Mouse (Mus musculus): ENCODE measurements around the gene Sphk1.

Gene Sphk1

DNA sequence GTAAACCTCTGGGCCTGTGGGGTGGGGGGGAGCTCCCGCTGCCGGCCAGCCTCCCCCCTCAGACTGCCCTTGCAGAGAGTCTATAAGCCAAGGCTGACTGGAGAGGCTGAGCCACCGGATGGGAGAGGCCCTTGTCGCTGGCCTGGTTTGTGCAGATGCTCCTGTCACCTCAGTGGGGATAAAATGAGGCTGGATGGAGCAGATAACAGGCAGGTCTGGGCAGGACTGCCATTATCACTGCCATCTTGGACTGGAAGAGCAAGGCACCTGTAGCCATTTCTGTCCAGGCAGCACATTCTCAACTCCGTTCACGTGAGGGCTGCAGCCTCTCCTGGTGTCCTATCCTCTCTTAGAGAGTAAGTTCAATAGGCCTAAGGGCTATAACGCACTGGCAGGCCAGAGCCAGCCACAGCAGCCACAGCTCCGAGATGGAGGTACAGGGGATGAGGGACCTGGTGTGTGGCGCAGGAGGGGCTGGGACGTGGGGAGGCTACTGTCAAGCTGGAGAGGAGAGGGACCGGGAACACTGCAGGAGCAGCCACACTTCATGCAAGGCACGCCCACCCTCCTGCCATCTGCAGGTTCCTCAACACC is 7.5 kb downstream of the Sphk1 start:
- no peak for DNase-seq

DNA sequence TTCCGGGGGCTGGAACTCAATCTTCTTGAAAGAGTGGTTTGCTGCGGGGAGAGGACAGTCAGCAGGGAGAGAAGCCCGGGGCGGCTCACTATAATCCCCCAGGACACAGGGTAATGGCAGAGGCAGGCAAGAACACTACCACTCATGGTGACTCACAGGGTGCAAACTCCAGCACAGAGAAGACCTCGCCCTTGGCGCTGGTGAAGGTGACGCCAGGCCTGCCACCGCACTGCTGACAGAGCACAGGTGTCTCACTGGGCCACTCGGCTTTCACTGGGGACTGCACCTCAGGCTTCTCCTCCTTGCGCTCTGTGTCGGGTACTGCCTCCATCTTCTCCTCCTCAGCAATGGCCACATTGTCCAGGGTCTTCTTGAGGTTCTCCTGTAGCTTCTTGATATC is 10.5 kb downstream of the Sphk1 start:
- no peak for DNase-seq

DNA sequence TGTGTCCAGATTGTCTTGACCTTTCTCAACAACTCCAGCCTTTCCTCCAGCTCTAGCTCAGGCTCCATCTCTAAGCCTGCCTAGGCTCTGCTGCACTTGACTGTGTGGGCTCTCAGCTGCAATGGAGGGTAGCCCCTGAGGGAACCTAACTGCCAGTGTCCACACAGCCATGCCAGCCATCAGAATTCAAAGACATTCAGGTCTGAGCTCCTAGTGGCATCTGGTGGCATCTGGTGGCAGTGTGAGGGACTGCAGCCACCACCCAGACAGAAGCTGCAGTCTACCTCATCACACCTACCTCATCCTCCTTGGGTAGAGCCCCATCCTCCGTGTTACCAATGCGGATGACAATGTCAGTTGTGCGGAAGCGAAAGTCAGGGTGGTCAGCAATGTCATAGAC is 12.4 kb downstream of the Sphk1 start:
- peak; percentile 47 for DNase-seq

GRCm38 (mm10) chr11:116547296-116548060 is 16.8 kb downstream of the Sphk1 start:
- no peak for DNase-seq

DNA sequence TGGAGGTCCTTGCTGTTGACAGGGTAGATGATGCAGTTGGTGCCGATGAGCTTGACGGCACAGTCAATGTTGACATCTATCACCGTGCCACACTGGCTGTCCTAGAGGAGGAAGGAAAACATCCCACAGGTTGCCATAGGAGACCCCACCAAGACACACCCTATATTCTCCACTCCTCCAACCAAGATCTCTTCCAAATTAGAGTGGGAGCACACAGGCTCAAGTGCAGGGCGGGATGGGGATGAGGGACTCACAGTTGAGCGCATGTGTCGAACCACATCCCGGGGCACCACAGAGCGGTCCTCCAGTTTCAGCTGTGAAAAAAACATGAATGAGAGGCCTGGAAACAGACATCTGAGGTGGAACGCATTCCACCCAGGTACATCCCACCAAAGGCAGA is 18.1 kb downstream of the Sphk1 start:
- DNase-seq, result no peak

- no peak for DNase-seq
Observed at GRCm38 (mm10) chr11:116549273-116550038, 18.7 kb downstream of the Sphk1 start.

- DNase-seq, result no peak
Observed at GRCm38 (mm10) chr11:116550748-116551147, 20.0 kb downstream of the Sphk1 start.

DNA sequence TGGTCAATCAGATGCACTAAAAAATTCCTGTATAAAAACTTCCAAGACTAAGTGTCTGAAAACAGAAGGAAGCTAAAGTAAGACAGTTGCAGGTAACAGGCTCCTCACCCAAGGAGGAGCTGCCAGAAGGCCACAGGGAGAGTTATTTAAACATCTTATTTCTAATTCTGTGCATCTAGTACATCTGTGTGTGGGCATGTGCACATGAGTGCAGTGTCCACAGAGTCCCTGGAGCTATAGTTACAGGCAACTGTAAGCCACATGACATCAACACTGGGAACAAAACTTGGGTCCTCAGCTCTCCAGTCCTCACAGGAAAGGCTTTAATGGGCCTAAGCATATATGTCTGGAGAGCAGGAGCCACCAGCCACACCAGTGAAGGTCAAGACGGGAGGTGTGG is 21.5 kb downstream of the Sphk1 start:
- no peak for DNase-seq

- peak; percentile 47 for DNase-seq
Observed at GRCm38 (mm10) chr11:116554171-116554878, 23.6 kb downstream of the Sphk1 start.

DNA sequence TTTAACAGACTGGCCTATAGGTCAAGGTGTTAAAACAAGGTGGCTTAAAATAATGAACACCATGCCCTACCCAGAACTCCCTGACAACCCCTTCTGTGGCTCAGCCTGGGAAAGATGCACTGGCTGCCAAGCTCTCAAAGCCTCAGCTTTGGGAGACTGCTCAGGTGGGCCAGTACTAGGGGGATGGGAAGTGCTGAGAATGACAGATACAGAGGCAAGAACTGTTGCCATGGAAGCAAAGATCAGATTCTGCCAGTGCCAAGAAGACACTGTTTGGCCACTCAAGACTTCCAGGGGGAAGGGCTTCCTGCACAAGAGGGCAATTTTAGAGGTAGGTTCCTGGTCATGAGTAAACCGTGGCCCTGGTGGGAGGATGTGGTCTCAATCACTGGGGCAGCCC is 24.8 kb downstream of the Sphk1 start:
- DNase-seq, result no peak

DNA sequence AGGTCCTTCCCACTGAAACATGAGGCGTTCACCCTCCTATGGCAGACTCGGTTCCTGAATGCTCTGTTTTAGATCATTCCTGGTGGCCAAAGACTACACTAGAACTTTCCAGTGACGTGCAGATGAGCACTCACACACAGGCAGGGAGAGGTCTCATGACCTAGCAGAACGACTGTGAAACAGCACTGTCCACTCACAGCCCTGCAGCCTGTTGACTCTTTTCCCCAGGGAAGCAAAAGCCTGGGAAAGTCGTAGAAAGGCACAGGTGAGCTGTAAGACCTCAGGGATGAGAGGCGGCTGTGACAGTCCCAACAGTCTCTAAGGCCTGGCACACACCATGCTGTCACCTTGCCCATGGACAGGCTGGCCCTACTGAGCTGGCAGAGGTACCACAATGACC is 25.6 kb downstream of the Sphk1 start:
- DNase-seq, result no peak

- DNase-seq, result no peak
Observed at GRCm38 (mm10) chr11:116565283-116566041, 34.7 kb downstream of the Sphk1 start.

DNA sequence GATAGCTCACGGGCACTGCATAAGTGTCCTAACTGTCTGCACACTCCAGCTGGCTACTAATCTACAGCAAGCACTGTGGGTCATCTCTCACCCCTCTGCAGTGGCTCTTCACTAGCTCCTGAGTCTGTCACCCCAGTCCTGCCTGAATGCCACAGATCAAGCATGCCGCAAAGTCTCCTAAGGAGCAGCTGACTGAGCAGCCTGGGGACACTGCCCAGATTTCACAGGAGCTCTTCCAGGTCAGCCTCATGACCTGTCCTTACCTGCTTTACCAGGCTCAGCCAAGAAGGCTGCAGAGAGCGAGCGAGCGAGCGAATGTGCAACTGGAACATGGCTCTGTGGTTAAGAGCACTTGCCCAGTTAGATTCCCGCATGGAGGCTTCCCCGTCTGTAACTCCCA is 36.8 kb downstream of the Sphk1 start:
- no peak for DNase-seq

DNA sequence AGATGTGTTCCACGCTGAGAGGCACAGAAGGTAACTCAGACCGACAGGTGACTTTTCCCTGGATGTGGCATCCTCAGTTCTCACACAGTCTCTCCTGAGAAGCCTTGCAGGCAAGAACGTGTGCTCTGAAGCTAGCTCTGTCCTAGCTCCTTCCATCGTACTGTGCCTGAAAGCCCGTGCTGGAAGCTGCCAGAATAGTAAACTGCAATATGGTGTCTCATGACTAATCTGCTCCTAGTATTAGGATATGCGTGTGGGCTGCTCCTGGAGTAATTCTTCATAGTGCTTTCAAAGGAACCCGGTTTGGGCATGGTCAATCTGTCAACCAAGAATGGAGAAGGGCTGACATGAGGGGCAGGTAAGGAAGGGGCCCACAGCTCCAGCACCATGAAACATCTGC is 40.1 kb downstream of the Sphk1 start:
- no peak for DNase-seq

DNA sequence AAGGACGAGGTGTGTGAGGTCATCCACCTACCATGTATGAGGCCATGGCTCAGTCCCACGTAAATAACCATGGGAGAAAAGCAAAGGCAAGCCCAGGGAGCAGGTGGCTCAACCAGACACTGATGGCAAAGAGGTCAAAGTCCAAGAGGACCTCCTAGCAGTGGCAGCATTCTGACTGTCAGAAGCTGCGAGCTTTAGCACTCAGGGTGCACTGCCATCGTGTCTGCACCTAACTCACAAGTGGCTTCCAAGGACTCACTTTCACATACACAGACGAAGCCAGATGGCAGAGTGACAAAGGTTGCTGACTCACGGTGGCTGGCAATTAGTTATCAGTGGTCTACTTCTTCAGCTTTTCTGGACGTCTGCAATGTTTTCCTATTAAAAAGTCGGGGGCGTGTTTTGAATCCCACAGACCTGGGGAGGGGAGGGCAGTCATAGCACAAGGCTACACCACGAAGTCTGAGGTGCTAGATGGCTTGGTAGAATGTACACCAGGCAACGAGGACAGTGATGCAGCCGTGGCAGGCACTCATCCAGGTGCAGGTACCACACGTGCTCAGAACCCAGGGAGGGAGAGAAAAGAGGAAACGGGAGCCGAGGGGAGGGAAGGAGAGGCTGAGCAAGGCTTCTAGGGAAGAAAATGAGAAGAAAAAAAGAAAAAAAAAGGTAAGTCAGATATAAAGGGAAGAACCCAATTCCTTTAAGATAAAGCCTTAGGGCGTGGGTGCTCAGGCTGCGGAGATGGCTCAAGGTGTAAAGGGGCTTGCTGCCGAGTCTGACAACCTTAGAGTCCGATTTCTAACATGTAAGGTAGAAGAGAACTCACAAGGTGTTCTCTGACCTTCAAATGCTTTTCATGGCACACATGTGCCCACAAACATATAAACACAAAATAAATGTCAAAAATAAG is 41.3 kb downstream of the Sphk1 start:
- DNase-seq, result no peak

- no peak for DNase-seq
Observed at GRCm38 (mm10) chr11:116572756-116573543, 42.2 kb downstream of the Sphk1 start.

- DNase-seq, result no peak
Observed at GRCm38 (mm10) chr11:116574486-116574885, 43.8 kb downstream of the Sphk1 start.

GRCm38 (mm10) chr11:116574982-116575381 is 44.3 kb downstream of the Sphk1 start:
- no peak for DNase-seq

GRCm38 (mm10) chr11:116575396-116575795 is 44.7 kb downstream of the Sphk1 start:
- DNase-seq, result no peak

DNA sequence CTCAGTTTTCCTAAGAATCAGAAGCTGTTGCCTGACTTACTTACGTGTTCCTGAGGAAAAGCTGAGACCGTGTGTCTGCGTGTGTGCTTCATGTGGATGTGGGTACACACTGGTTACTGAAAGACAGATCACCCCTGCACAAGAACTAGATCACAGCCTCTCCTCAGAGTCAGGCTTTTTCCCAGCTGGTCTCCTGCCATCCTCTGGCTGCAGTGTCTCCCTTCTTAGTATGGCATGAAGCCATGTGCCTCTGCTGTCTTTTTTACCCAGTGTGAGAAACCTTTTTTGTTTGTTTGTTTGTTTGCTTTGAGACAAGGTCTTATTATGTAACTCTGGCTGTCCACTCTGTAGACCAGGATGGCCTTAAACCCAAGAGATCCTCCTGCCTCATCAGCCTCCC is 48.6 kb downstream of the Sphk1 start:
- DNase-seq, result no peak
